Mouse (Mus musculus): Measurements from ENCODE around the gene Lep.

DNA sequence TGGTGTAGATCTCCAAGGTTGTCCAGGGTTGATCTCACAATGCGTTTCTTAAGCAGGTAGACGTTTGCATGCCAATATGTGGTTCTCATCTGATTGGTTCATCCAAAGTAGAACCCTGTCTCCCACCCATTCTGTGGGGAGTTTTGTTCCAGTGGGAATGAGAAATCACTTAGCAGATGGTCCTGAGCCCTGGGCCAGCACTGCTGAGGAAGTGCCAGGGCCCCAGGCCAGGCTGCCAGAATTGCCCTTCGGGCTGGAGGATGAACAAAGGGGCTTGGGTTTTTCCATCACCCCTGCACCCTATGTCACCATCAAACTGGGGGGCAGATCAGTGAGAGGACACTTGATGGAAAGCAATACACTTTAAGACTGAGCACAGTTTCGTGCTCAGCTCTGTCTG, 12.2 kb downstream of the Lep start:
- TF ChIP-seq ZNF384 (IDR thresholded peaks at IDR 0.05; ENCODE audit: low read depth, low read length) (no peak), CHD2 (IDR thresholded peaks at IDR 0.05; ENCODE audit: low read depth, low read length) (no peak), HCFC1 (IDR thresholded peaks at IDR 0.05; ENCODE audit: borderline replicate concordance, insufficient read depth, low read length) (no peak), ZC3H11A (IDR thresholded peaks at IDR 0.05; ENCODE audit: borderline replicate concordance, low read depth, low read length) (no peak), MAFK (IDR thresholded peaks at IDR 0.05; ENCODE audit: insufficient read depth, low read depth, low read length) (no peak)

Data from ES-E14 (cell line).